Mouse (Mus musculus) heart, embryonic 10.5 days (tissue): ENCODE results near the gene Fem1a. TPM values are rescaled to one million over a fixed set of nuclear protein-coding genes. Genes with fewer than 3 reads are reported as not detected.

ENCODE experiments used
- DNase-seq: peaks from one replicate; pipeline ENCODE4 v3.0.0-alpha.2; 2017; ENCODE audit warnings: low spot score
- H3K27ac ChIP-seq: fragments of 300-500 bp; sonication (generic); 2 replicates; pipeline ENCODE4 v1.5.1; 2016; ENCODE audit warnings: mild to moderate bottlenecking
- H3K27me3 ChIP-seq: fragments of 300-500 bp; sonication (generic); 2 replicates; pipeline ENCODE4 v1.6.1; 2016; ENCODE audit warnings: mild to moderate bottlenecking; ENCODE audit not compliant: poor library complexity, insufficient read depth, severe bottlenecking
- H3K36me3 ChIP-seq: fragments of 300-500 bp; sonication (generic); 2 replicates; pipeline ENCODE4 v1.6.1; 2016; ENCODE audit warnings: mild to moderate bottlenecking, moderate library complexity
- H3K4me1 ChIP-seq: fragments of 300-500 bp; sonication (generic); 2 replicates; pipeline ENCODE4 v1.6.1; 2016; ENCODE audit warnings: mild to moderate bottlenecking
- H3K4me3 ChIP-seq: fragments of 300-500 bp; sonication (generic); 2 replicates; pipeline ENCODE4 v1.5.1; 2016; ENCODE audit warnings: mild to moderate bottlenecking, moderate library complexity
- H3K9me3 ChIP-seq: fragments of 300-500 bp; sonication (generic); 2 replicates; pipeline ENCODE4 v1.6.1; 2016; ENCODE audit warnings: mild to moderate bottlenecking, moderate library complexity
- WGBS: fragments of 180-500 bp; shearing (Covaris S2); methylation state at CpG from one replicate; pipeline ENCODE4 v1.1.7; 2016; 5-methylcytosine and 5-hydroxymethylcytosine counted together
- polyA plus RNA-seq: library from polyadenylated mRNA; unstranded; fragments of >200 nt; fragmentation: Nextera tagmentation; extraction: Ambion mirVana; gene quantifications from 2 replicates; pipeline ENCODE4 v1.2.1, GENCODE M21; 2016

Gene Fem1a
- polyA plus RNA-seq = 15.0 and 20.3 TPM in 2 replicates

- H3K4me3 ChIP-seq = peak within 1 kb of the TSS; percentile 76
- under 1% methylated on average over 28 of the region's 28 CpGs for WGBS
Observed at GRCm38 (mm10) chr17:56256239-56256881, at the start of gene Fem1a. TSS of gene Fem1a (plus strand) at chr17:56256810.

GRCm38 (mm10) chr17:56206986-56207674 lies 49.5 kb upstream of the Fem1a start:
- no peaks in the 10 kb centered on the region for H3K9me3 ChIP-seq
- H3K36me3 ChIP-seq = peaks cover 99% of the 10 kb centered on the region
- DNase-seq = no peak
- H3K27me3 ChIP-seq = no peaks in the 10 kb centered on the region
- no peaks in the 10 kb centered on the region for H3K4me1 ChIP-seq
- no peak overlapping the region for H3K27ac ChIP-seq
- no peak overlapping the region for H3K4me3 ChIP-seq
- WGBS = 80% methylated on average over 6 of the region's 6 CpGs

More at GRCm38 (mm10) chr17:56256239-56256881, at the start of gene Fem1a:
- peaks cover 43% of the 10 kb centered on the region for H3K4me1 ChIP-seq
- peaks cover 37% of the 10 kb centered on the region for H3K36me3 ChIP-seq
- peak within 1 kb of the TSS; percentile 89 for H3K27ac ChIP-seq
- peak; percentile 99 for DNase-seq
- H3K9me3 ChIP-seq = no peaks in the 10 kb centered on the region
- H3K27me3 ChIP-seq = no peaks in the 10 kb centered on the region

- Histone ChIP-seq H3K27me3 (no peaks in the 10 kb centered on the region), H3K27ac (no peak overlapping the region), H3K9me3 (no peaks in the 10 kb centered on the region), H3K4me1 (peaks cover 6% of the 10 kb centered on the region), H3K36me3 (peaks cover 96% of the 10 kb centered on the region), H3K4me3 (no peak overlapping the region)
- WGBS = 90% methylated on average over 9 of the region's 9 CpGs
- DNase-seq = no peak
Observed at GRCm38 (mm10) chr17:56207963-56208530, 48.6 kb upstream of the Fem1a start.

GRCm38 (mm10) chr17:56208821-56209220 lies 47.8 kb upstream of the Fem1a start:
- no peak for DNase-seq
- Histone ChIP-seq H3K27me3 (no peaks in the 10 kb centered on the region), H3K27ac (no peak overlapping the region), H3K4me1 (peaks cover 6% of the 10 kb centered on the region), H3K9me3 (no peaks in the 10 kb centered on the region), H3K36me3 (peaks cover 90% of the 10 kb centered on the region), H3K4me3 (no peak overlapping the region)
- WGBS = 97% methylated on average over 3 of the region's 3 CpGs

- H3K4me1 ChIP-seq = peaks cover 10% of the 10 kb centered on the region
- no peak for DNase-seq
- H3K4me3 ChIP-seq = no peak overlapping the region
- no peaks in the 10 kb centered on the region for H3K27me3 ChIP-seq
- H3K9me3 ChIP-seq = no peaks in the 10 kb centered on the region
- H3K36me3 ChIP-seq = peaks cover 81% of the 10 kb centered on the region
- 78% methylated on average over 2 of the region's 2 CpGs for WGBS
- H3K27ac ChIP-seq = no peak overlapping the region
Observed at GRCm38 (mm10) chr17:56211090-56211489, 45.5 kb upstream of the Fem1a start.

GRCm38 (mm10) chr17:56212676-56213075 lies 43.9 kb upstream of the Fem1a start:
- H3K27ac ChIP-seq = no peak overlapping the region
- H3K4me1 ChIP-seq = peaks cover 25% of the 10 kb centered on the region
- H3K4me3 ChIP-seq = no peak overlapping the region
- H3K36me3 ChIP-seq = peaks cover 65% of the 10 kb centered on the region
- no peaks in the 10 kb centered on the region for H3K9me3 ChIP-seq
- DNase-seq = no peak
- no peaks in the 10 kb centered on the region for H3K27me3 ChIP-seq
- WGBS = 59% methylated on average over 6 of the region's 6 CpGs

GRCm38 (mm10) chr17:56214229-56214628 lies 42.4 kb upstream of the Fem1a start:
- peaks cover 50% of the 10 kb centered on the region for H3K36me3 ChIP-seq
- 79% methylated on average over 1 of the region's 1 CpGs for WGBS

GRCm38 (mm10) chr17:56217670-56218069 lies 38.9 kb upstream of the Fem1a start:
- no peak for DNase-seq
- H3K9me3 ChIP-seq = no peaks in the 10 kb centered on the region
- peaks cover 19% of the 10 kb centered on the region; the same call in 1 of the 2 replicates for H3K36me3 ChIP-seq
- 66% methylated on average over 13 of the region's 13 CpGs for WGBS
- peak overlapping the region; percentile 97; the same call in 1 of the 2 replicates for H3K27ac ChIP-seq
- H3K27me3 ChIP-seq = no peaks in the 10 kb centered on the region
- H3K4me3 ChIP-seq = peak overlapping the region; percentile 96
- H3K4me1 ChIP-seq = peaks cover 28% of the 10 kb centered on the region

More at GRCm38 (mm10) chr17:56214229-56214628, 42.4 kb upstream of the Fem1a start:
- no peaks in the 10 kb centered on the region for H3K27me3 ChIP-seq
- no peak overlapping the region for H3K4me3 ChIP-seq
- H3K27ac ChIP-seq = no peak overlapping the region
- H3K4me1 ChIP-seq = peaks cover 30% of the 10 kb centered on the region
- H3K9me3 ChIP-seq = no peaks in the 10 kb centered on the region
- DNase-seq = no peak

GRCm38 (mm10) chr17:56218377-56219191 lies 38.0 kb upstream of the Fem1a start, which contains the start of gene Dpp9:
TSS of gene Dpp9 (minus strand) at chr17:56218905.
- Histone ChIP-seq H3K4me1 (peaks cover 24% of the 10 kb centered on the region), H3K27me3 (no peaks in the 10 kb centered on the region), H3K4me3 (peak within 1 kb of the TSS; percentile 96), H3K9me3 (no peaks in the 10 kb centered on the region), H3K36me3 (peaks cover 14% of the 10 kb centered on the region; the same call in 1 of the 2 replicates), H3K27ac (peak within 1 kb of the TSS; percentile 97)
- peak; percentile 98 for DNase-seq
- WGBS = 1% methylated on average over 78 of the region's 78 CpGs

- no peak for DNase-seq
- Histone ChIP-seq H3K4me1 (peaks cover 24% of the 10 kb centered on the region), H3K4me3 (peak overlapping the region; percentile 96), H3K9me3 (no peaks in the 10 kb centered on the region), H3K36me3 (0 out of 2 replicates have a peak, but pooled peaks cover 14% of the 10 kb centered on the region), H3K27ac (peak overlapping the region; percentile 97), H3K27me3 (no peaks in the 10 kb centered on the region)
- WGBS = 44% methylated on average over 12 of the region's 12 CpGs
Observed at GRCm38 (mm10) chr17:56219251-56219650, 37.4 kb upstream of the Fem1a start.

GRCm38 (mm10) chr17:56219805-56220204 lies 36.8 kb upstream of the Fem1a start:
- Histone ChIP-seq H3K27me3 (no peaks in the 10 kb centered on the region), H3K36me3 (0 out of 2 replicates have a peak, but pooled peaks cover 11% of the 10 kb centered on the region), H3K4me1 (peaks cover 24% of the 10 kb centered on the region), H3K9me3 (no peaks in the 10 kb centered on the region), H3K4me3 (0 out of 2 replicates have a peak overlapping the region, but pooled peaks have one; percentile 96), H3K27ac (no peak overlapping the region)
- no peak for DNase-seq
- WGBS = 49% methylated on average over 3 of the region's 3 CpGs

- no peaks in the 10 kb centered on the region for H3K4me1 ChIP-seq
Observed at GRCm38 (mm10) chr17:56224916-56225315, 31.7 kb upstream of the Fem1a start.

More at GRCm38 (mm10) chr17:56224916-56225315, 31.7 kb upstream of the Fem1a start:
- no peaks in the 10 kb centered on the region for H3K36me3 ChIP-seq
- no peak overlapping the region for H3K4me3 ChIP-seq
- no peaks in the 10 kb centered on the region for H3K9me3 ChIP-seq
- no peak for DNase-seq
- 15% methylated on average over 1 of the region's 1 CpGs for WGBS
- H3K27me3 ChIP-seq = no peaks in the 10 kb centered on the region; the same call in 1 of the 2 replicates
- H3K27ac ChIP-seq = no peak overlapping the region
